Mouse (Mus musculus): ENCODE results near the gene Nme7.

DNA sequence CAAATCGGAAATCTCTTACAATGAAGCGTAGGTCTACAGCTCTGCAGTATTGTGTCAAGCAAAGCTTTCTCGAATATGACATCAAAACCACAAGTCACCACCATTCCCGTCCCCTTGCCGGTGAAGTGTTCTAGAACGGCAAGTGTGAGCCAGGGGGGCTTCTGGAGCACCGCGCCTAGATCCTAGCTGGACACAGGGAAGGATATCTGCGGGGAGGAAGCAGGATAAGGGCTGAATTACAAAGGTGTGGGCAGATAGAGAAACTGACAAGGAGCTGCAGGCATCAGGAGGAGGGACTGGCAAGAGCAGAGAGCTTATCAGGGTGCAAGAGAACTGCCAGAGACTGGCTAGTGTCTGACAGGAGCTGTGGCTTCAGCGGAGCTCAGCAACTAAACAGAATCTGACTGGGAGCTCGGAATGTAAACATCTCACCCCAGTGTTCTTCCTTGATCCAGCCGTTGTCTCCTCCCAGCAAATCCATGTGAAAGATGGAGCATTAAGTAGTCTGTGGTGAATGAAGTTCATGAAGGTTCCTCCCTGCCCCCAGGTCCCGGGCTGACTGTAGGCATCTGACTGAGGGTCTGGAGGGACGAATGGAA, 15.7 kb downstream of the Nme7 start:
- no peak for TF ChIP-seq CTCF (IDR thresholded peaks at IDR 0.05; ENCODE audit: low read depth)
- no peak for TF ChIP-seq EP300 (IDR thresholded peaks at IDR 0.05; ENCODE audit: low read depth)

All from heart, postnatal 0 days (tissue).